Comparison of ENCODE assay signal across 9 mouse cellular contexts in genomic region chr14:57745291-57745969, GRCm38 (mm10). TPM values are rescaled to one million over a fixed set of nuclear protein-coding genes. Genes with fewer than 3 reads are reported as not detected.
DNase-seq lines count a peak whose midpoint lies in the region; ATAC-seq and TF ChIP-seq lines count a peak whose summit lies in the region.
"Had no signal": no experiment of that assay in that cellular context is flagged by ENCODE, and none has a peak within 500 bp of the region (broad histone marks: within the 10 kb centered on the region; RNA-seq: fewer than 3 reads in every experiment).

No protein-coding gene starts in this region.

- H3K4me2 ChIP-seq in embryonic facial prominence, embryonic 11.5 days (ENCODE audit: low read depth, low read length), result peak overlapping the region; percentile 87
- peak overlapping the region; percentile 89 for H3K4me2 ChIP-seq in neural tube, embryonic 13.5 days

- H3K4me3 ChIP-seq in embryonic facial prominence, embryonic 11.5 days (ENCODE audit: low read depth, low read length), result peak overlapping the region; percentile 95
- peak overlapping the region; percentile 98 for H3K4me3 ChIP-seq in kidney, adult 2 months (ENCODE audit: insufficient read depth, low read depth, low read length)
- H3K4me3 ChIP-seq in neural tube, embryonic 13.5 days, result peak overlapping the region; percentile 91

- no peak for TF ChIP-seq CTCF in kidney, adult 2 months (conservative IDR thresholded peaks at IDR 0.05; ENCODE audit: insufficient read depth, insufficient read length, low read depth, low read length)

- peak overlapping the region; percentile 95 for H3K9ac ChIP-seq in embryonic facial prominence, embryonic 11.5 days (replicated peaks; ENCODE audit: low read length)
- H3K9ac ChIP-seq in neural tube, embryonic 13.5 days, result peak overlapping the region; percentile 86

- peak overlapping the region; percentile 88 for H3K27ac ChIP-seq in embryonic facial prominence, embryonic 11.5 days (replicated peaks; ENCODE audit: low read depth, low read length)
- peak overlapping the region; percentile 89 for H3K27ac ChIP-seq in kidney, adult 2 months (ENCODE audit: insufficient read depth, low read depth, low read length)
- peak overlapping the region; percentile 87 for H3K27ac ChIP-seq in neural tube, embryonic 13.5 days (replicated peaks)

- 0% methylated on average over 77 of the region's 103 CpGs for WGBS in embryonic facial prominence, embryonic 11.5 days
- WGBS in kidney, adult 2 months, result under 1% methylated on average over 103 of the region's 103 CpGs
- WGBS in neural tube, embryonic 13.5 days, result under 1% methylated on average over 101 of the region's 103 CpGs

- ATAC-seq in embryonic facial prominence, embryonic 11.5 days (replicated peaks; ENCODE audit: insufficient number of reproducible peaks, low FRiP score, low TSS enrichment, low read depth), result peak; percentile 67
- peak; percentile 51 for ATAC-seq in neural tube, embryonic 13.5 days (ENCODE audit: low read depth)

- H3K9me3 ChIP-seq in embryonic facial prominence, embryonic 11.5 days (replicated peaks; ENCODE audit: control insufficient read depth, low read length), result no peaks in the 10 kb centered on the region
- H3K9me3 ChIP-seq in neural tube, embryonic 13.5 days, result no peaks in the 10 kb centered on the region

- no peaks in the 10 kb centered on the region for H3K36me3 ChIP-seq in embryonic facial prominence, embryonic 11.5 days (replicated peaks; ENCODE audit: control insufficient read depth, insufficient read depth, low read depth, low read length)
- H3K36me3 ChIP-seq in kidney, adult 2 months (ENCODE audit: control insufficient read depth, insufficient read depth, low read length), result no peaks in the 10 kb centered on the region
- H3K36me3 ChIP-seq in neural tube, embryonic 13.5 days, result no peaks in the 10 kb centered on the region

- peak; percentile 41 for DNase-seq in 3T3-L1 (ENCODE audit: low read depth, low spot score)
- DNase-seq in adrenal gland, adult 8-10 months, result peak; percentile 47
- DNase-seq in embryonic facial prominence, embryonic 11.5 days (ENCODE audit: low spot score), result peak; percentile 39
- DNase-seq in heart, adult 9 months (ENCODE audit: low spot score in 2 of 2), result peak; percentile 64 to 68
- peak; percentile 75 for DNase-seq in kidney, adult 2 months
- peak; percentile 63 to 67 for DNase-seq in lung, adult 18-20 months
- DNase-seq in thymus, postnatal 25 days, result peak; percentile 37

- H3K27me3 ChIP-seq in embryonic facial prominence, embryonic 11.5 days (ENCODE audit: control insufficient read depth, insufficient read depth, low read length), result no peaks in the 10 kb centered on the region
- no peaks in the 10 kb centered on the region for H3K27me3 ChIP-seq in kidney, adult 2 months (replicated peaks; ENCODE audit: control insufficient read depth, insufficient read depth, low read length)
- H3K27me3 ChIP-seq in neural tube, embryonic 13.5 days, result no peaks in the 10 kb centered on the region

- no peak for TF ChIP-seq POLR2A in kidney, adult 2 months (IDR thresholded peaks at IDR 0.05; ENCODE audit: low read depth, low read length)

- H3K4me1 ChIP-seq in embryonic facial prominence, embryonic 11.5 days (ENCODE audit: control insufficient read depth, insufficient read depth, low read length), result no peaks in the 10 kb centered on the region
- peaks cover 17% of the 10 kb centered on the region for H3K4me1 ChIP-seq in kidney, adult 2 months (ENCODE audit: control insufficient read depth, insufficient read depth, low read length)
- H3K4me1 ChIP-seq in neural tube, embryonic 13.5 days (replicated peaks), result peaks cover 23% of the 10 kb centered on the region

RNA-seq across cellular contexts. Expression of gene Gm49361, which starts 0.5 kb away (rescaled TPM):
- total RNA-seq in adrenal gland, adult 8-10 months (2022), result 1 to 10 TPM in 3 of 4 experiments, not detected in 1; 2.4 to 5.0 (median 2.6) TPM
- polyA plus RNA-seq in embryonic facial prominence, embryonic 11.5 days (2014; fragmentation: Nextera tagmentation; extraction: Ambion mirVana), result not detected in 2 replicates
- polyA plus RNA-seq in kidney, adult 2 months (2012; rRNA removed), result not detected in 2 replicates
- not detected in 2 replicates for polyA plus RNA-seq in neural tube, embryonic 13.5 days (2015; fragmentation: Nextera tagmentation; extraction: Ambion mirVana)
- total RNA-seq: neutrophil, adult 5-6 weeks had no signal

RNA-seq across cellular contexts. Expression of gene Lats2, which starts 12.8 kb away (rescaled TPM):
- total RNA-seq in adrenal gland, adult 8-10 months (2022), result 10 to 100 TPM; 37.7 to 49.3 (median 44.2) TPM
- 14.0 and 14.5 TPM in 2 replicates for polyA plus RNA-seq in embryonic facial prominence, embryonic 11.5 days (2014; fragmentation: Nextera tagmentation; extraction: Ambion mirVana)
- 31.1 and 35.9 TPM in 2 replicates for polyA plus RNA-seq in kidney, adult 2 months (2012; rRNA removed)
- 10.8 and 11.2 TPM in 2 replicates for polyA plus RNA-seq in neural tube, embryonic 13.5 days (2015; fragmentation: Nextera tagmentation; extraction: Ambion mirVana)

RNA-seq across cellular contexts. Expression of gene Sap18, which starts 52.5 kb away (rescaled TPM):
- 100 to 1,000 TPM in 2 of 4 experiments, 10 to 100 TPM in 2; 39.2 to 132 (median 96.1) TPM for total RNA-seq in adrenal gland, adult 8-10 months (2022)
- 23.3 and 32.7 TPM in 2 replicates for polyA plus RNA-seq in embryonic facial prominence, embryonic 11.5 days (2014; fragmentation: Nextera tagmentation; extraction: Ambion mirVana)
- polyA plus RNA-seq in kidney, adult 2 months (2012; rRNA removed), result 5.6 and 7.0 TPM in 2 replicates
- 24.6 and 31.0 TPM in 2 replicates for polyA plus RNA-seq in neural tube, embryonic 13.5 days (2015; fragmentation: Nextera tagmentation; extraction: Ambion mirVana)

Comparison
In these comparisons a context has a peak if more than half of its experiments do, and no peak if none do; other contexts are left out.
1. Peak in every context shown above with its lines: DNase-seq, ATAC-seq, H3K4me3 ChIP-seq and H3K27ac ChIP-seq.